Mouse (Mus musculus): ENCODE results near the gene Kcp. TPM values are rescaled to one million over a fixed set of nuclear protein-coding genes. Genes with fewer than 3 reads are reported as not detected.

Gene Kcp
- 2.7 and 3.1 TPM in 2 replicates for polyA plus RNA-seq (2012; rRNA removed)

- Histone ChIP-seq H3K4me3 (ENCODE audit: control insufficient read depth, low read depth, low read length) (peak within 1 kb of the TSS; percentile 74), H3K27me3 (ENCODE audit: control insufficient read depth, insufficient read depth, low read length) (no peaks in the 10 kb centered on the region; the same call in 1 of the 2 replicates), H3K36me3 (ENCODE audit: control insufficient read depth, insufficient read depth, low read length) (no peaks in the 10 kb centered on the region), H3K4me1 (ENCODE audit: control insufficient read depth, insufficient read depth, low read length) (peaks cover 8% of the 10 kb centered on the region), H3K27ac (ENCODE audit: control insufficient read depth, insufficient read depth, low read depth, low read length) (no peak within 1 kb of the TSS)
- TF ChIP-seq CTCF (IDR thresholded peaks at IDR 0.05; ENCODE audit: control insufficient read depth, insufficient read depth, insufficient replicate concordance, low read depth, low read length) (no peak), POLR2A (IDR thresholded peaks at IDR 0.05; ENCODE audit: control insufficient read depth, low read depth, low read length) (no peak)
Observed at GRCm38 (mm10) chr6:29507447-29508309, at the start of gene Kcp. Gene Kcp (minus strand): TSS chr6:29507952.

- no peak for TF ChIP-seq POLR2A (IDR thresholded peaks at IDR 0.05; ENCODE audit: control insufficient read depth, low read depth, low read length)
- TF ChIP-seq CTCF (IDR thresholded peaks at IDR 0.05; ENCODE audit: control insufficient read depth, insufficient read depth, insufficient replicate concordance, low read depth, low read length) = no peak
- H3K36me3 ChIP-seq (ENCODE audit: control insufficient read depth, insufficient read depth, low read length) = peaks cover 3% of the 10 kb centered on the region
- H3K4me1 ChIP-seq (ENCODE audit: control insufficient read depth, insufficient read depth, low read length) = no peaks in the 10 kb centered on the region
- no peaks in the 10 kb centered on the region for H3K27me3 ChIP-seq (ENCODE audit: control insufficient read depth, insufficient read depth, low read length)
- H3K4me3 ChIP-seq (ENCODE audit: control insufficient read depth, low read depth, low read length) = no peak overlapping the region
- H3K27ac ChIP-seq (ENCODE audit: control insufficient read depth, insufficient read depth, low read depth, low read length) = no peak overlapping the region
Observed at GRCm38 (mm10) chr6:29557112-29557511, 49.4 kb upstream of the Kcp start.

- no peaks in the 10 kb centered on the region for H3K4me1 ChIP-seq (ENCODE audit: control insufficient read depth, insufficient read depth, low read length)
- TF ChIP-seq CTCF (IDR thresholded peaks at IDR 0.05; ENCODE audit: control insufficient read depth, insufficient read depth, insufficient replicate concordance, low read depth, low read length) (no peak), POLR2A (IDR thresholded peaks at IDR 0.05; ENCODE audit: control insufficient read depth, low read depth, low read length) (no peak)
- H3K36me3 ChIP-seq (ENCODE audit: control insufficient read depth, insufficient read depth, low read length) = peaks cover 1% of the 10 kb centered on the region; the same call in 1 of the 2 replicates
- H3K27me3 ChIP-seq (ENCODE audit: control insufficient read depth, insufficient read depth, low read length) = no peaks in the 10 kb centered on the region
- no peak overlapping the region for H3K4me3 ChIP-seq (ENCODE audit: control insufficient read depth, low read depth, low read length)
- H3K27ac ChIP-seq (ENCODE audit: control insufficient read depth, insufficient read depth, low read depth, low read length) = no peak overlapping the region
Observed at GRCm38 (mm10) chr6:29552526-29552925, 44.8 kb upstream of the Kcp start.

DNA sequence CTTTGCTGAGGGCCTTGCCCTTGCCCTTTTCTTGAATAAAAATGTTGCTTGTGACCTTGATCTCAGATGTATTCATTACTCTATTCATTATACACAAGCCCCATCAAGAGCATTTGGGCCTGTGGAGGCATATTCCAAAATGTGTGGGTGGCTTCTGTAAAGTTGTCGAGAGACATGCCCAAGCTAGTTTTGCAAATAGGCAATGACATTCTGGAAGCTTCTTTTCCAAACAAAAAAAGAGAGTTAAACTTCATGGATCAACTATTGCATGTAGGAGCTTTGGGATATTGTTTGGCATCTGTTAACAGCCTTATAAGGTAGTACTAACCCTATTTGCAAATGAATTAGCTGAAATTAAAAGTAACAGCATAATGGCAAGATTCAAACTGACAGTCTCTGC lies 40.3 kb upstream of the Kcp start:
- no peak overlapping the region for H3K4me3 ChIP-seq (ENCODE audit: control insufficient read depth, low read depth, low read length)
- H3K27ac ChIP-seq (ENCODE audit: control insufficient read depth, insufficient read depth, low read depth, low read length) = no peak overlapping the region
- peaks cover 1% of the 10 kb centered on the region; the same call in 1 of the 2 replicates for H3K36me3 ChIP-seq (ENCODE audit: control insufficient read depth, insufficient read depth, low read length)
- H3K27me3 ChIP-seq (ENCODE audit: control insufficient read depth, insufficient read depth, low read length) = no peaks in the 10 kb centered on the region
- H3K4me1 ChIP-seq (ENCODE audit: control insufficient read depth, insufficient read depth, low read length) = no peaks in the 10 kb centered on the region
- TF ChIP-seq POLR2A (IDR thresholded peaks at IDR 0.05; ENCODE audit: control insufficient read depth, low read depth, low read length) (no peak), CTCF (IDR thresholded peaks at IDR 0.05; ENCODE audit: control insufficient read depth, insufficient read depth, insufficient replicate concordance, low read depth, low read length) (no peak)

- Histone ChIP-seq H3K27me3 (ENCODE audit: control insufficient read depth, insufficient read depth, low read length) (no peaks in the 10 kb centered on the region), H3K4me3 (ENCODE audit: control insufficient read depth, low read depth, low read length) (no peak overlapping the region), H3K27ac (ENCODE audit: control insufficient read depth, insufficient read depth, low read depth, low read length) (no peak overlapping the region), H3K36me3 (ENCODE audit: control insufficient read depth, insufficient read depth, low read length) (peaks cover 1% of the 10 kb centered on the region), H3K4me1 (ENCODE audit: control insufficient read depth, insufficient read depth, low read length) (no peaks in the 10 kb centered on the region)
- TF ChIP-seq POLR2A (IDR thresholded peaks at IDR 0.05; ENCODE audit: control insufficient read depth, low read depth, low read length) (no peak), CTCF (IDR thresholded peaks at IDR 0.05; ENCODE audit: control insufficient read depth, insufficient read depth, insufficient replicate concordance, low read depth, low read length) (no peak)
Observed at GRCm38 (mm10) chr6:29547582-29547981, 39.8 kb upstream of the Kcp start.

- no peaks in the 10 kb centered on the region for H3K27me3 ChIP-seq (ENCODE audit: control insufficient read depth, insufficient read depth, low read length)
- no peaks in the 10 kb centered on the region; the same call in none of the 2 replicates for H3K36me3 ChIP-seq (ENCODE audit: control insufficient read depth, insufficient read depth, low read length)
- TF ChIP-seq CTCF (IDR thresholded peaks at IDR 0.05; ENCODE audit: control insufficient read depth, insufficient read depth, insufficient replicate concordance, low read depth, low read length) = no peak
- TF ChIP-seq POLR2A (IDR thresholded peaks at IDR 0.05; ENCODE audit: control insufficient read depth, low read depth, low read length) = no peak
- H3K4me1 ChIP-seq (ENCODE audit: control insufficient read depth, insufficient read depth, low read length) = no peaks in the 10 kb centered on the region
- H3K4me3 ChIP-seq (ENCODE audit: control insufficient read depth, low read depth, low read length) = no peak overlapping the region
- H3K27ac ChIP-seq (ENCODE audit: control insufficient read depth, insufficient read depth, low read depth, low read length) = no peak overlapping the region
Observed at GRCm38 (mm10) chr6:29545611-29546010, 37.9 kb upstream of the Kcp start.

DNA sequence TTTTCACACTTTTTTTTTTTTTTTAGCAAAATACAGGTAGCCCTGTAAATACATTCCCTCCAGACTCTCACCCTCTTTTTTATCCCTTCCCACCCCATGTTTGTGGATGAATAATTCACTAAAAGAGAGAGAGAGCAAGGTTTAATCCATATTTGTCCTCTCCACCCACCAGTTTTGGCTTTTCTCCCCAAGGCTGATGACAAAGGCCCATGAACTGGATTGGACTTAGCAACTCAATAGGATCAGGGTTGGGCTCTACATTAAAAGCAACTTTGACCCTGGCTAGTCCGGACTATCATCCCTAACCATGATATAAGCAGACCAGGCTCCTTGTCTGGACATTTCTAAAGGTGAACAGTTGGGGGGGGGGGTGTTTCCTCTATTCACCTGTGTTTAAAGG lies 33.2 kb upstream of the Kcp start:
- no peak overlapping the region for H3K27ac ChIP-seq (ENCODE audit: control insufficient read depth, insufficient read depth, low read depth, low read length)
- no peak overlapping the region for H3K4me3 ChIP-seq (ENCODE audit: control insufficient read depth, low read depth, low read length)
- no peaks in the 10 kb centered on the region; the same call in none of the 2 replicates for H3K36me3 ChIP-seq (ENCODE audit: control insufficient read depth, insufficient read depth, low read length)
- no peaks in the 10 kb centered on the region for H3K27me3 ChIP-seq (ENCODE audit: control insufficient read depth, insufficient read depth, low read length)
- H3K4me1 ChIP-seq (ENCODE audit: control insufficient read depth, insufficient read depth, low read length) = no peaks in the 10 kb centered on the region
- no peak for TF ChIP-seq POLR2A (IDR thresholded peaks at IDR 0.05; ENCODE audit: control insufficient read depth, low read depth, low read length)
- no peak for TF ChIP-seq CTCF (IDR thresholded peaks at IDR 0.05; ENCODE audit: control insufficient read depth, insufficient read depth, insufficient replicate concordance, low read depth, low read length)
